Mouse (Mus musculus): ENCODE results near the gene Hmx3. TPM values are rescaled to one million over a fixed set of nuclear protein-coding genes. Genes with fewer than 3 reads are reported as not detected.

Gene Hmx3
- polyA plus RNA-seq, 1 experiment from 2014 or later = not detected

GRCm38 (mm10) chr7:131575246-131575645 lies 32.6 kb downstream of the Hmx3 start:
- no peaks in the 10 kb centered on the region for H3K27me3 ChIP-seq (ENCODE audit: low read depth, poor library complexity, severe bottlenecking)
- H3K4me1 ChIP-seq = no peaks in the 10 kb centered on the region
- 82% methylated on average over 6 of the region's 6 CpGs for WGBS
- H3K36me3 ChIP-seq = peaks cover 44% of the 10 kb centered on the region
- H3K9me3 ChIP-seq (replicated peaks) = no peaks in the 10 kb centered on the region
- no peak for DNase-seq (ENCODE audit: low spot score)
- no peak overlapping the region for H3K4me3 ChIP-seq
- H3K27ac ChIP-seq = no peak overlapping the region

GRCm38 (mm10) chr7:131582178-131582577 lies 39.5 kb downstream of the Hmx3 start:
- H3K4me3 ChIP-seq = no peak overlapping the region
- H3K4me1 ChIP-seq = no peaks in the 10 kb centered on the region
- H3K9me3 ChIP-seq (replicated peaks) = no peaks in the 10 kb centered on the region
- no peak for DNase-seq (ENCODE audit: low spot score)
- H3K27me3 ChIP-seq (ENCODE audit: low read depth, poor library complexity, severe bottlenecking) = 0 out of 2 replicates have a peak, but pooled peaks cover 4% of the 10 kb centered on the region
- no peaks in the 10 kb centered on the region for H3K36me3 ChIP-seq
- WGBS = 64% methylated on average over 9 of the region's 9 CpGs
- no peak overlapping the region for H3K27ac ChIP-seq

GRCm38 (mm10) chr7:131585551-131585950 lies 42.9 kb downstream of the Hmx3 start:
- H3K27ac ChIP-seq = no peak overlapping the region
- no peaks in the 10 kb centered on the region for H3K36me3 ChIP-seq
- H3K4me1 ChIP-seq = no peaks in the 10 kb centered on the region
- H3K4me3 ChIP-seq = no peak overlapping the region
- 81% methylated on average over 5 of the region's 5 CpGs for WGBS
- no peaks in the 10 kb centered on the region for H3K9me3 ChIP-seq (replicated peaks)
- no peak for DNase-seq (ENCODE audit: low spot score)
- H3K27me3 ChIP-seq (ENCODE audit: low read depth, poor library complexity, severe bottlenecking) = 0 out of 2 replicates have a peak, but pooled peaks cover 4% of the 10 kb centered on the region

Other genes with a start within 250 kb of the Hmx3 start
- gene Cuzd1, start 220.6 kb upstream of the Hmx3 start, polyA plus RNA-seq (2016; fragmentation: Nextera tagmentation; extraction: Ambion mirVana) = not detected in 2 replicates
- gene Fam24b, start 213.4 kb upstream of the Hmx3 start, polyA plus RNA-seq (2016; fragmentation: Nextera tagmentation; extraction: Ambion mirVana) = not detected in 2 replicates
- gene Fam24a, start 209.0 kb upstream of the Hmx3 start, polyA plus RNA-seq (2016; fragmentation: Nextera tagmentation; extraction: Ambion mirVana) = not detected in 2 replicates
- gene 2310057M21Rik, start 180.1 kb upstream of the Hmx3 start, polyA plus RNA-seq (2016; fragmentation: Nextera tagmentation; extraction: Ambion mirVana) = 22.6 and 25.5 TPM in 2 replicates
- 68.0 and 79.4 TPM in 2 replicates for gene Pstk, start 171.7 kb upstream of the Hmx3 start, polyA plus RNA-seq (2016; fragmentation: Nextera tagmentation; extraction: Ambion mirVana)
- gene Ikzf5, start 132.3 kb upstream of the Hmx3 start, polyA plus RNA-seq (2016; fragmentation: Nextera tagmentation; extraction: Ambion mirVana) = 20.2 and 21.2 TPM in 2 replicates
- 51.9 and 56.2 TPM in 2 replicates for gene Acadsb, start 132.3 kb upstream of the Hmx3 start, polyA plus RNA-seq (2016; fragmentation: Nextera tagmentation; extraction: Ambion mirVana)
- not detected in 2 replicates for gene Hmx2, start 5.9 kb downstream of the Hmx3 start, polyA plus RNA-seq (2016; fragmentation: Nextera tagmentation; extraction: Ambion mirVana)
- gene Bub3, start 17.4 kb downstream of the Hmx3 start, polyA plus RNA-seq (2016; fragmentation: Nextera tagmentation; extraction: Ambion mirVana) = 338 and 339 TPM in 2 replicates

Measured in limb, embryonic 10.5 days (tissue).